Mouse (Mus musculus) heart, postnatal 0 days (tissue): Measurements from ENCODE around the gene Tmem50b.

Experiments
- CTCF ChIP-seq: IDR thresholded peaks from 2 replicates; pipeline ENCODE4 v1.5.1; 2016; ENCODE audit warnings: antibody characterized with exemption, control low read depth, low read depth
- EP300 ChIP-seq: IDR thresholded peaks from 2 replicates; pipeline ENCODE4 v1.6.1; 2016; ENCODE audit warnings: antibody characterized with exemption, low read depth

DNA sequence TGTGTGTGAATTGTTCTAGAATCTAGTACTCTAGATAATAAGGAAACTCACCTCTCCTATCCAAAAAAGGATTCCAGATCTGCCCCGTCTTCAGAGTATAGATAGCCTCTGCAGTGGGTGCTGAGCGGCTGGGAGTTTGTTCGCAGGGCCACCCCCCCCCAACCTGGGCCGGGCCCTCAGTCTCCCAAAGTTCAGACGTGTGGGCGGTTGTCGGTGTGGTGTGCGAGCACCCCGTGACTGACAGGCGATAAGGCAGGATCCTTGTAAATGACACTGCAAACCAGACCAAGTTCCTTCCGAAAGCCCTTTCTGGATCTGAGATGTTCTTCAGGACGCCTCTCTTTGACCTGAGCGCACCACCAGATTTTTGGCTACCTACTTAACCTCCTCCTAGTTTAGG is 63.1 kb downstream of the Tmem50b start:
- TF ChIP-seq CTCF (no peak), EP300 (no peak)
